Mouse (Mus musculus): ENCODE measurements around the gene Ms4a6d.
"Not testable (repeated sequence)": the region's sequence is repeated elsewhere in the genome, so short reads cannot be mapped to it uniquely, and the experiment has no call there.

Ms4a6d gene

DNA sequence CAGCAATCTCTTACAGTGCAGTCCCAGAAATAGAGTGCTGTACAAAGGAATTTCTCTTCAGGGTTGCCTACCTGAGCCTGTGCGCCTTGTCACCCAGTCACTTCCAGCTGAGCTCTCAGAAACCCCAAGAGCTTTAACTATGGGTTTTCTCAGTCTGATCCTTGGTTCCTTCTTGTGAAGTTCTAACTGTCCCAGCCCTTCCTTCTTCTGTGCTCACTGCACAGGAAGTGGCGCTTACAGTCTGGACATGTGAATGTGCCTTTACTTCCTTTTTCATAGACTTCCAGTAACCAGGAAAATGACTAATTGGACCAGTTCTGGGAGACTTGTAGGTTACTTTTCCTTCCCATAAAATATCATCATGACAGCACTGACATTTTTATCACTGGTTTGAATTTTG is at the start of gene Ms4a6d:
Gene Ms4a6d, minus strand, starts transcription at position 247 of the 400 bp plus-strand sequence.
- DNase-seq (ENCODE audit: low spot score in 2 of 2), result no peak

DNA sequence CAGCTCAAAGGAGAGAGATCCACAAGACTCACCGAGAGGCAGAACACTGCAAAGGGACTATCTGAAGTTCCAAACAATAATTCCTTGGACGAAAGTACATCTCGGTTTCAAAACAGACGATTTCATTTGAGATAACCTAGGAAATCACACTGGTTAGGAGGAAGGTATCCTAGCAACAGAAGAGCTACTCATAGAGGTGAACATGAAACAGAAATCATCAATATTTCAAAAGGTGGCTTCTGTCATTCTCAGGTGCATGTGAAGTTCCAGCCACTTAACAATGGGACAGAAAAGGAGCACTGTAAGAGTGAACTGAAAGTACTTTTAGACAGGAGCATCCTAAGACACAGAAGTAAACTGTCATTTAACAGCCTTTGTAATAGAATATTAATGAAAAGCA is 44.9 kb upstream of the Ms4a6d start:
- no peak for DNase-seq (ENCODE audit: low spot score in 2 of 2)

DNA sequence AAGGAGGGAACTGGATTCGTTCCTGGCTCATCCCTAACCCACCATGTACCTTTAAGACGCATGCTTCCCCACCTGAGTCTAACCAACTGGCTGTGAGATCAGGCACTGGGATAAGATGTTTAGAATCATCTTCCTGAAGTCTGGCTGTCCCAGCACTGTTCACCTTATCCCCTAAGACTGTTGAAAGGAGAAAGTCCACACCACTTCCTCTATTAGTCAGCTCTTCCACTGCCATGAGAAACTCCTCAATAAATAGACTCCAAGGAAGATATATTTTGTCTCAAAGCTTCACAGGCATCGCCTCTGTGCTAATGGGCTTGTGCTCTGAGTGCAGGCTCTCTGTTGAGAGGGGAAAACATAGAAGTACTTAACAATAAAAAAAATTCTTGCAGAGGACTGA is 41.5 kb upstream of the Ms4a6d start:
- DNase-seq (ENCODE audit: low spot score in 2 of 2), result no peak

DNA sequence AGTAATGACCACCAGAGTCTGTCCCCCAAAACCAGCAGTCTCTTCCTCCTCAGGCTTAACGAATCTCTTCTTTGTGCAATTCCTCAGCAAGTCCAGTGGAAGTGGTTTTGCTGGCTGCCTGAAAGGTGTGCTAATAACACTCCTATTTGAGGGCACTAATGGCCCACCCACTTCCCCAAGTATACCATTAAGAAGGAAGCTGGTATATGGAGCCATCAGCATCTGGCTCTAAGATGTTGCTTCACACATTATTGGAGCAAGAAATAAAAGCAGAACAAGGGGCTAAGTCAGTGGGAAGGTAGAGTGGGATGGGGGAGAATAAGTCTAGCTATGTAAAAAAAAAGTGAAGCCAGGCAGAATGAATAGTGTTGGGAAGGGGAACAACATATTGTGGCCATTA is 36.1 kb upstream of the Ms4a6d start, which contains the start of gene Ms4a3:
Gene Ms4a3, minus strand, starts transcription at position 120 of the 400 bp plus-strand sequence.
- no peak for DNase-seq (ENCODE audit: low spot score in 2 of 2)

DNA sequence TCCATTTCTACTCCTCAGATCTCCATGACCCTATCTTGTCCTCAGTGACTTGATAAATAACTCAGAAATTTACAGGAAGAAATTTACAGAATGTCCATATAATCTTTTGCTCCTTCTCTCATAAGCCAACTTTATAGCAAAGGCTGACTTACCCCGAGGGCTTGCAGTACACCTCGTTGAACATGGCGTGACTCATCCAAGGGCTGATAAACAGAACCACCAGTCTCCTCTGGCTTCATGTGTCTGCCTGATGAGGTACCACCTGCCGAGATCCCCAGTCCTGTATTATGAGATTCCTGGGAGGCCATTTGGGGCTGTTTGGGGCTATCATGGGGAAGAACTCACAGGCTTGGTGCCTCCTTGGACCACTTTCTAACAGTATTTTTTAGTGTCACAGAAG is 34.4 kb upstream of the Ms4a6d start:
- no peak for DNase-seq (ENCODE audit: low spot score in 2 of 2)

DNA sequence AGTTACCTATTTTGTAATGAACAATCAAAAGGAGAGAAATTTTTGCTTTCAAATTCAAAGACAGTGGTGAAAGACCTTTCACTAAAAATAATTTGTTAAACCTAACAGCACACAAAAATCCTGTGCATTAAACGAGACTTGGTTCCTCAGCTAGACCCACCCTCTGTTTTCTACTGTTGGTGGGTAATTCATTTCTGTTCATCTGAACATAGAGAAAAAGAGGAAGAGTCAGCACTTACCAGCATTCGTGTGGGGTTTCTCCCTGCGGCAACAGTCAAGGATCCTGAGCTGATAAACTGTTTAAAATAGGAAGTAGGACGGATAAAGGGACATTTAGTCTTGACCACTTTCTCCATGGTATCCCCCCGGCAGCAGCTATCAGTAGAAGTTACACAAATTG is 30.9 kb upstream of the Ms4a6d start:
- no peak for DNase-seq (ENCODE audit: low spot score in 2 of 2)

DNA sequence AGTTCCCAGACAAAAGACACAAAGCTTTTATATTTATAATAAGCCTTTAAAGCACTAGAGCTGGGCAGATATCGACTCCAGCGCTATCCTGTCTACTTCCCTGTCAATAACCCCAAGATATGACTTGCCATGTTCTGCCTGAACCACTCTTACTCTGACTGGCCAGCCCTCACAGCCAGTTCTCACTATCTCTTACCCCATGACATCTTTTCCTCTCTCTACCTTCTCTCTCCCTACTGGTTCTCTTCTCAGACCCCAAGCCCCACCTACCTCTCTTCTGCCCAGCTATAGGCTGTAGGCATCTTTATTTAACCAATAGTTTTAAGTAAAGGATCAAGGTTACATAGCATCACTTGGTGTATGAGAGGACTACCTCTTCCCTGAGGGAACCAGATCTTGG is 29.7 kb upstream of the Ms4a6d start:
- DNase-seq (ENCODE audit: low spot score in 2 of 2), result no peak

DNA sequence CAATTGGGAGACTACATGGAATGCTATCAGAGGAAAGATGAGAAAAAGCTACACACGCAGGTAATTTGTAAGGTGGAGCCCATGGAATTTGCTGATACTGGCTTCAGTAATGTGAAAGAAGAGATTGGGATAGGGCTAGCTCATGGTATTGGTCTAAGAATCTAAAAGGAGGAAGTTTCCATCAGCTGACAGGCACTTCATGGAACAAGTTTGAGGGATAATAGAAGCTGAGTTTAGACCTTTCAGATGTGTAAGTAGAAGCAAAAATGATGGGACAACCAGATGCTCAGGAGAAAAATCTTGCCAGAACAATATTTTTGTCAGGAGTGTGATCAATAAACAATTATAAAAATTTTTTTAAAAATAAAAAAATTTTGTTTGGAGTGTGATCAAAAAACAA is 29.1 kb upstream of the Ms4a6d start:
- DNase-seq (ENCODE audit: low spot score in 2 of 2), result no peak

DNA sequence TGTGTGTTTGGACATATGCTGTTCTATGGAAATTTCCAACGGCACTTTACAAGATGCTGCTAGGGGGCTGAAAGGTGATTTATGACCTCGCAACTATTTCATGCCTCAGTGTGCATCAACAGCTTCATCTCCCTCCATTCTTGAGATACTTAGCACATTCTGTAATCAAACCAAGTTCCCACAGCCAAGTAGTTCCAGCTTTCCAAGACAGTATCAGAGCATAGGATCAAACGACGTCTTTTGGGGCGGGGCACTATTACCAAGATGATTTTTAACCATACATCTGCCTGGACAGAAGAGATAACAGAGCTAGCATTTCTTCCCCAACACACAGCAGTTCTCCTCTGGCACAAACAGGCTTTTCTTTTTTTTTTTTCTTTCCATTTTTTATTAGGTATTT is 20.6 kb upstream of the Ms4a6d start:
- no peak for DNase-seq (ENCODE audit: low spot score in 2 of 2)

DNA sequence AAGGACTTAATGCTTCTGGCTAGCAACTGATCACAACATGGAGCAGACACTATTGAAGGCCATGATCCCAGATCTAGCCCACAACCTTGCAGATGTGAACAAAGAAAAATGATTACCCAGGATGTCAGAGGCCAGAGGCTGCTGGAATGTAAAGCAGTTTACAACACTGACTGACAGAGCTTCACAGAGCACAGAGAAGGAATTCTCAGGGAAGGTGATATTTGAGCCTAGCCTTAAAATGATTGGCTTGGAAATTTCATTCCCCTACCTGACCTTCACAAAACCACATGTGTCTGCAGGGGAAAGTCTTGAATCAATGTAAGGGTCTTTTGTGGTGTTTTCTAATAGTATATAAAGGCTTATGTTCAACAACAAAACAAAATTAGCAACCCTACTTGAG is 20.2 kb upstream of the Ms4a6d start:
- DNase-seq (ENCODE audit: low spot score in 2 of 2), result no peak

DNA sequence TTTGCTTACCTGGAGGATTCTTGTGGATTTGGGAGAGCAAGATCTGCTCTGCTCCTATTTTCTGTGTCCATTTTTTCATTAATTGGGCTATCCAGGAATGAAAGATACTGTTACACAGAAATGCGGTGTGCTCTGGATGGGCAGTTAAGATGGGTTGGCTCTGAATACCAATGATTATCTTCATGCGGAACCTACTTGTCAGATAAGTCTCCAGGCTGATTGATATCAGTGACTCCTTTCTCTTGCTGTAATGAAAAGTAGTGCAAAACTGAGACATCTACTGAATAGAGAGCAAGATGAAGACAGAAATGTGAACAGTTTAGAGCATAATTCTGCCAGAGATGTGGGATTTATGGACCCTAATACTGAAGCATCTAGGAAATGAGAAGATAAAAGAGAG is 18.9 kb upstream of the Ms4a6d start, which contains the start of gene Ms4a2:
Gene Ms4a2, minus strand, starts transcription at position 169 of the 400 bp plus-strand sequence.
- DNase-seq (ENCODE audit: low spot score in 2 of 2), result no peak

DNA sequence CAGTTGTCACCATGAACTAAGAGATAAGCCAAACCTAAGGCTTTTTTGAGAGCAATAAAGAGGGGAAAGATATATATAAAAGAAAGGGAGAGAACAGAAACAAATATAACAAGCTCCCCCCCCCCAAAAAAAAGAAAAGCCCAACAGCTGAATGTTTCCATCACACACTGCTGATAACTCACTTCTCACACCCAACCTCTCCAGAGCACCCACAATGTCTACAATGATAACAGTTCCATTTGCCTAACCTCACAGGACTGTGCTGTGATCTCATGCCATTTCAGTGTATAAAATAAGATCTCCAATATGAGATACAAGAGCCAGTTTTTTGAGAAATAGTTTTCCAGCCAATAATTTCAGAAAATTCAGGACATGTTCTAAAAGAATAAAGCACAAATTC is 13.3 kb upstream of the Ms4a6d start:
- no peak for DNase-seq (ENCODE audit: low spot score in 2 of 2)

DNA sequence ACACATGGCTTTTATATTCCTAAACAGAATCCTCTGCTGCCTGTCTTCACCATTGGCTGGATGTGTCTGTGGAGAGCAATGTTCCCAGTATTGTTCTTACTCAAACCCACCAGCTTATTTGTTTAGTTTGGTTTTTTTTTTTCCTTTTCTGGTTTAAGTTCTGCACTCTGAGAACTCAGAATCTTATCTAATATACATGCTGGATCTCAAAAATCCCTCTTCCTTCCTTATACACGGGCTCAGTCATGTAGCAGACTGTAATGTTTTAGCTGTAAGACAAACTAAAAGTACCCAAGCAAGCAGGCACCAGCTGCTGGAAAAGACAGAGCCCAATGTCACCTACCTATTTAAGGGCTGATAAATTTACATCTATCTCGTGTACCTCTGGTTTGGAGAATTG is 10.2 kb upstream of the Ms4a6d start:
- no peak for DNase-seq (ENCODE audit: low spot score in 2 of 2)

DNA sequence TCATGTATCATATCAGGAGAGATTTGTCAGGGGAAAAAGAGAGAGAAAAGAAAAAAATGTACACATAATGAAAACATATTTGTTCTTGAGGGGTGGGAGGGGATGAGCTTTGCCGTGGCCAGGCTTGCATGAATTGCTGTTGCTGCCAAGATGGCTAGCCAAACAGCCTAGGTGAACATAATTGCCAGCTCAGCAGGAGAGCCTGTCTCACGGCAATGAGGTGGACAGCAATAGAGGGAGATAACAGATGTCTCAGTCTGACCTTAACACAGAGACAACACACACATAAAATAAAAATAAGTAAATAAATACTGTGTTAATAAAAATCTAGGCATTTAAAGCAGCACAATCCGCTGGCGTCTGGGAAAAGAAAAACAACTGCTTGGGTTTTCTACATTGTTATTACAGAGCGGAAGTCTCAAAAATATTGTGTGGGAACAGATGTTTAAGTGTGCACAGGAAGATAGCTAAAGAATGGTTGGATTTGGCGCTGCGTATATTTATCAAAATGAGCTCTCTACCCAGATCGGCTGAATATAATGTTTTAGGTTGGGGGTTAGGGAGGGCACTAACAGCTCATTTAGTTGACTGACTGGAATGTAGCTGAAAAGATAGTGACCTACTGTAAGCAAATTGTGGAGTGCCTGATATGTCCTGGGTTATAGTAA is 9.3 kb upstream of the Ms4a6d start:
- DNase-seq (ENCODE audit: low spot score in 2 of 2), result no peak

DNA sequence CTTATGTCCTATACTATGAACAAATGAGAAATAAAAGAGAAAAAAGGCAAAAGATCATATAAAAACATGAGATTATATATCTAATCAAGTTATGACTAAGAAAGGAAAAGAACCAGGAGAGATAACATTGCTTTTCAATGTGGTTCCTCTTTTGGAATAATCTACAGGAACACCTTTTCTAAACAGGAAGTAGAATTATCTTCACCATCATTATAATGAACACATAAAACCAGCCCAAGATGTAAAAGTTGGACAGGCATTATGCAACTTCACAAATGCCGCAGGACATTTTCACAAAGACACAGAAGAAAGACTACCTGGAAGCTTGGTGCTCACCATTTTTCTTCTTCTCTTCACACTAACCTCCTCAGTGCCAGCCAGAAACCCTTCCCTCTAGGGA is 8.4 kb upstream of the Ms4a6d start:
- DNase-seq (ENCODE audit: low spot score in 2 of 2), result no peak

DNA sequence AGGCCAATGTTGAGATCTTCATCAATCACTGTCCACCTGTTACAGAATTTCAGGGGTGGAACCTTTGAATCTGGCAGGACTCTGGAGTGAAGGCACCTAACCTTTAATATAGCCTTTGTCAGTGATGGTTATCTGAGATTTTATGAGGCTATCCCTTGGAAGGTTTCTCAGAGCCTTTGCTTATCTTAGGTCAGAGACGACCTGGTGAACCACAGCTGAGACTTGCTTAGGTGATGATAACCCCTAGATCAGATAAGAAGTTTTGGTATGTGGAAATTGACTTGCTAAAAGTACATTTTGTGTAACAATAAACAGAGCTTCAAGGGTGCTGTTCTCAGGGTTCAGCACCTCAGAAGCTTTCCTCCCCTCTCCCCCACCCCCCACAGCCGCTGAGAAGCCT is 7.6 kb upstream of the Ms4a6d start:
- no peak for DNase-seq (ENCODE audit: low spot score in 2 of 2)

DNA sequence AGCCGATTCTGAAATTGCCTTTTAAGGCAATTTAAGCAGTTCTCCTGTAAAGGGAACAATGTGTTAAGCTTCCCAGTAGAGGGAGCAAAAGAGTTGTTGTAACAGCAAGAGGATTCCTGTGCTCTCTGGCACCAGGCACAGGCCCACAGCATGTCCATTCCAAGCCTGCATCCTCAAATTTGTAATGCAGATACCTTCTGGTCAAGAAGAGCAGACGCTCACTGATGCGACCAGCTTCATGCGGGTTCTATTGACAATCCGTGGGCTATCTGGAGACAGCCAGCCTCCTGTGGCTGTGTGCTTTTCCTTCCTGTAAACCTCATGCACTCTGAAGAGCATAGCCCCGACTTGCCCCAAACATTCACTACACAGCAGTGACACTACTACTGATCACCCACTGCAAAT is 6.9 kb upstream of the Ms4a6d start:
- DNase-seq (ENCODE audit: low spot score in 2 of 2), result peak in 1 of 2 experiments; percentile 8

DNA sequence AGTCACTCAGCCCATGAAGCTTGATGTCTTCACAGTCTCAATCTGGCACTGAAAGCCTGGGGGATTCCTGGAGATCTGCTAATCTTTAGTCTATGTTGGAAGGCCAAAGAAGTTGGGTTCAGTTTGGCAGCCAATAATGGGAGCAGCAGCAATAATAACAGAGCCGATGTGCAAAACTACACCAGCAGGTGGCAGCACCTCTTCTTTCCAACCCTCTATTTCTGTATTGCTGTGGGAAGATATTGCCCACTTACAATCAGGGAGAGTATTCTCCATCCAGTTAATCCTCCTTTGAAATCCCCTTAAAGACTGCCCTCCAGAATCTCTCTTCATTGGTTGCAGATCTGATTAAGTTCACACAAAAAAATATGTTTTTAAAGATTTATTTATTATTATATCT is 3.5 kb upstream of the Ms4a6d start:
- DNase-seq (ENCODE audit: low spot score in 2 of 2), result peak in 1 of 2 experiments; percentile 49

DNA sequence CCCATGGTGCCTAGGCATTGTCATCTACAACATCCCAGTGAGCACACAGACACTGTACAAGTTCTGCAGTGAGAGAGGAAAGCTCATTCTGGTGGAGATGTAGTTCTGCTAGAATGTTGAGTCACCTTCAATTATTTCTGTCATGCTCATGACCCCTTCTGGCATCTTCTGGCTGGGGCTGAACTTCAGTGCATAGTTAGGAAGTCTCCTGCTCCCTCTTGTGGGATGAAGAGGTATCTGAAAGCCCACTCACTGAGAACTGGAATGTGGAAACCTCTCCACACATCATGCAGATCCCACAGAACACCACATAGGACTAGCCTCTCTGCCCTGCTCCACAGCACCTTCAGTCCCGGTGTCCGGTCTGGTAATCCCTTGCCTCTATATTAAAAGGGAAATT is 2.6 kb downstream of the Ms4a6d start:
- peak in 1 of 2 experiments; percentile 17 for DNase-seq (ENCODE audit: low spot score in 2 of 2)

DNA sequence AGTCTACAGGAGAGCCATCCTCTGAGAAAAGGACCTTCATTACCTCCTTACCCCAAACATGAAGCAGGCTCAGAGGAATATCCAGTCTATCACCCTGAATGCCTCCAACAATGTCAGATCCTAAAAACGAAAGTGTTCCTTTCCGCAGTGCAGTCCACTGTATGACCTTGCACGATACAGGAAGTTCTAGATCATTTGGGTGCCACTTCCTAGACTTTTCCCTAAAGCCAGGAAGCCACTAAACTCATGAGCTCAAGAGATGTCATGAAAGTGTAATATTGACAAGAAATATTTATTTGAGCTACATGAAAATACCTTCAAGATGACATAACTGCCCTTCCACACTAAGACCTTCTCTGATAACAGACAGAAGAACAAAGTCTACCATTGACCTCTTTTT is 3.3 kb downstream of the Ms4a6d start:
- DNase-seq (ENCODE audit: low spot score in 2 of 2), result no peak

DNA sequence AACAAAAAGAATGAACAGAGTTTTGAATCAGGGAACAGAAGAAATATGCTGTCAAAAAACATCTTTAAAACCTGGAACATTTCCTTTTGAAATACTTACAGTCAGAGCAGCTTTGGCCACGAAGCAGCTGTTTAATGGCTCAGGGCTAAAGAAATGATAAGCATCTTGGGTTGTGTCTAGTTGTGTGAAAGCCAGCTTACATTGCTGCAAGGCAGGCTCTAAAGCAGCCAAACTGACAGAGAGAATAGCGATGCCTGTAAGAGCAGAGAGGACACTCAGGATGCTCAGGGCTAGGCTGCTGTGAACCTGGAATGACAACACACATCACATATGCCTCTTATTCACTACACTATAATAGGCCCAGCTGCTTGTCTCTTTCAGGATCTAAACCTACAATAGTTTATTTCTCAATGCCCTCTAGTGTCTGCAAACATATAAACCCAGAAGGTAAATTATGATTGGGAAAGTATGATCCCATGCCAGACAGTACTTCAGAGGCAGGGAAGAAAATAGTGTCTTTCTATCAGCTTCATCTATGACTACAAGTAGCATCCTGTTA is 14.7 kb downstream of the Ms4a6d start:
- no peak for DNase-seq (ENCODE audit: low spot score in 2 of 2)

DNA sequence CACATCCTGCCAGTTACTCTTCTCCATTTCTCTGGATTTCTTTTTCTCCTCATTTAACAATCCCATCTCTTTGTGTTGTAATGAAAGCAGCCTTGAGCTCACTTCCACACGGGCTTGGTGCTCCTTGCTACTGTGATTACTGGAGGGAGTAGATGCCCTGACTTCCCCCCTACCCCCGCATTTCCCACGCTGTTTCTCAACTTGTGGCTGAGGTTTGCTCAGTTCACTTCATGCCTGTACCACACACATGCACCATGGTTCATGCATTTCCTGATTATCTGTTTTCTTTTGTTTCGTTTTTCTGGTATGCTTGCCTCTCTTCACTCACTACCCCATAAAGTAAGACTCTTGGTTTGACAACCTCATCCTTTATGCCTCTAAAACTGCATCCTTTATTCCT is 15.4 kb downstream of the Ms4a6d start:
- no peak for DNase-seq (ENCODE audit: low spot score in 2 of 2)

DNA sequence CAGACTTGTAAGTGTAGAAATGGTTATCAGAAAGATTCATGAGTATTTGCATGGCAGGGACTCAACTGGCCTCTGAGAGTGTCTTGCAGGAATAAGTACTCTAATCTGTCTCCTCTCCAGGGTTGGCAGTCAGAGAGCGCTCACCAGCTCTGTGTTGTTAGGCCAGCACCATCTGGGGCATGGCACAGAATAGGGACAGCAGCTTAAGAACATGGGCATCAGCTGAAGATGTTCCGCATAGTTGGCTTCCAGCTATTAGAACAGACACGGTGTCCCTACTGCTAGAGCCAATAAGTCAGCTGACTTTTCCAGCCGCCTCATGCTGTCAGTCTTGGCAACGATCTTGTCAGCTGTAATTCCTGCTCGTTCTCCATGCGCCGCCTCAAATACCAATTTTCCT is 29.7 kb downstream of the Ms4a6d start:
- DNase-seq (ENCODE audit: low spot score in 2 of 2), result peak in 1 of 2 experiments; percentile 13

DNA sequence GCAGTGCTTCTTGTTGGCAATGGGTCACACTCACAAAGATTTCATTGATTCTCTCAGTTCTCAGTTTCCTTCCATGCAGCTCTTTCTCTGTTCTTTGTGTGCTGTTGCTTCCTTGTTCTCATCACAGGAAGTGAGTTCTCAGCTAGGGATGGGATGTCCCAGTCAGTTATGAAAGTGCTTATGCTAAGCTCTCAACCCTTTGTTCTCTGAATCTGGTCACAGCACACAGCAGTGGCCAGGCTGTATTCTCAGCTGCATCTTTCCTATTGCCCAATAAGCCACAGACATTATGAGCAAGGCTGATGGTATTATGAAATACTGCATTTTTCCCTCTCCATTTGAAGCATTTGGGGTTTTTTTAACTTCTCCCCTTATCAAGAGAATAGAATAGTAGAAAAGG is 45.1 kb downstream of the Ms4a6d start:
- DNase-seq (ENCODE audit: low spot score in 2 of 2), result not testable (repeated sequence)

Measured in cerebellum, postnatal 4 days (tissue).